Mouse (Mus musculus) kidney, postnatal 0 days (tissue): Measurements from ENCODE around the gene Ifnar2. TPM values are rescaled to one million over a fixed set of nuclear protein-coding genes. Genes with fewer than 3 reads are reported as not detected.

Experiments used
- ATAC-seq: fragments of 200-750 bp; cut with Nextera tagmentation; replicated peaks from 2 replicates; pipeline ENCODE4 v1.8.0; 2017; ENCODE audit warnings: low read depth, moderate number of reproducible peaks, moderate TSS enrichment, moderate library complexity; ENCODE audit not compliant: low FRiP score
- DNase-seq: peaks from one replicate; pipeline ENCODE4 v3.0.0-alpha.2; 2016; ENCODE audit warnings: low spot score
- H3K27ac ChIP-seq: fragments of 300-500 bp; sonication (generic); 2 replicates; pipeline ENCODE4 v1.5.1; 2014; ENCODE audit warnings: mild to moderate bottlenecking
- H3K27me3 ChIP-seq: fragments of 300-500 bp; sonication (generic); 2 replicates; pipeline ENCODE4 v1.6.1; 2014; ENCODE audit warnings: low read length, mixed read lengths; ENCODE audit not compliant: insufficient read depth
- H3K36me3 ChIP-seq: fragments of 300-500 bp; sonication (generic); 2 replicates; pipeline ENCODE4 v1.6.1; 2014; ENCODE audit warnings: low read length, mixed read lengths; ENCODE audit not compliant: insufficient read depth
- H3K4me1 ChIP-seq: fragments of 300-500 bp; sonication (generic); replicated peaks from 2 replicates; pipeline ENCODE4 v1.6.1; 2014; ENCODE audit warnings: antibody characterized with exemption, low read length, mixed read lengths; ENCODE audit not compliant: insufficient read depth
- H3K4me2 ChIP-seq: fragments of 300-500 bp; sonication (generic); 2 replicates; pipeline ENCODE4 v1.6.1; 2014; ENCODE audit warnings: mild to moderate bottlenecking, low read length, moderate library complexity, mixed read lengths
- H3K4me3 ChIP-seq: fragments of 300-500 bp; sonication (generic); replicated peaks from 2 replicates; pipeline ENCODE4 v1.5.1; 2014; ENCODE audit warnings: low read depth, low read length
- H3K9ac ChIP-seq: fragments of 300-500 bp; sonication (generic); 2 replicates; pipeline ENCODE4 v1.6.1; 2014; ENCODE audit warnings: low read depth, low read length
- H3K9me3 ChIP-seq: fragments of 300-500 bp; sonication (generic); replicated peaks from 2 replicates; pipeline ENCODE4 v1.6.1; 2016; ENCODE audit warnings: low read length, inconsistent platforms, mixed read lengths
- CTCF ChIP-seq: IDR thresholded peaks from 2 replicates; pipeline ENCODE4 v1.5.1; 2016; ENCODE audit warnings: antibody characterized with exemption, low read depth, mild to moderate bottlenecking, moderate library complexity
- WGBS: fragments of 180-500 bp; shearing (Covaris S2); extraction: QIAGEN DNeasy Blood & Tissue Kit; methylation state at CpG from one replicate; pipeline ENCODE4 v1.1.7; 2014; 5-methylcytosine and 5-hydroxymethylcytosine counted together
- polyA plus RNA-seq: library from polyadenylated mRNA; unstranded; fragments of >200 nt; fragmentation: Nextera tagmentation; extraction: Ambion mirVana; gene quantifications from 2 replicates; pipeline ENCODE4 v1.2.1, GENCODE M21; 2015

The Ifnar2 gene
- polyA plus RNA-seq, 1 experiment from 2014 or later: 60.7 TPM

- TF ChIP-seq CTCF: no peak
These were observed 53.2 kb downstream of the Ifnar2 start for GRCm38 (mm10) chr16:91425816-91426215.

GRCm38 (mm10) chr16:91426586-91426985 is 54.0 kb downstream of the Ifnar2 start:
- Histone ChIP-seq H3K36me3 (peaks cover 41% of the 10 kb centered on the region), H3K4me3 (no peak overlapping the region), H3K4me2 (no peak overlapping the region), H3K27ac (no peak overlapping the region), H3K4me1 (no peaks in the 10 kb centered on the region), H3K9ac (no peak overlapping the region), H3K9me3 (no peaks in the 10 kb centered on the region), H3K27me3 (no peaks in the 10 kb centered on the region)
- 69% methylated on average over 4 of the region's 4 CpGs for WGBS
- no peak for ATAC-seq
- DNase-seq: no peak
- TF ChIP-seq CTCF: no peak

More at GRCm38 (mm10) chr16:91425816-91426215, 53.2 kb downstream of the Ifnar2 start:
- ATAC-seq (no peak), DNase-seq (no peak)
- H3K36me3 ChIP-seq: peaks cover 43% of the 10 kb centered on the region
- H3K4me3 ChIP-seq: no peak overlapping the region
- no peaks in the 10 kb centered on the region for H3K4me1 ChIP-seq
- no peak overlapping the region for H3K27ac ChIP-seq
- whole genome bisulfite sequencing: 96% methylated on average over 6 of the region's 6 CpGs
- no peaks in the 10 kb centered on the region for H3K27me3 ChIP-seq
- no peaks in the 10 kb centered on the region for H3K9me3 ChIP-seq
- H3K4me2 ChIP-seq: no peak overlapping the region
- no peak overlapping the region for H3K9ac ChIP-seq

GRCm38 (mm10) chr16:91427461-91427860 is 54.9 kb downstream of the Ifnar2 start:
- Histone ChIP-seq H3K4me1 (no peaks in the 10 kb centered on the region), H3K4me2 (no peak overlapping the region), H3K9me3 (no peaks in the 10 kb centered on the region), H3K9ac (no peak overlapping the region), H3K27me3 (no peaks in the 10 kb centered on the region), H3K36me3 (peaks cover 35% of the 10 kb centered on the region), H3K27ac (peak overlapping the region; percentile 20; the same call in 1 of the 2 replicates), H3K4me3 (no peak overlapping the region)
- WGBS: 57% methylated on average over 5 of the region's 5 CpGs
- TF ChIP-seq CTCF: no peak
- DNase-seq (peak; percentile 31), ATAC-seq (no peak)

- TF ChIP-seq CTCF: no peak
- Histone ChIP-seq H3K4me3 (no peak overlapping the region), H3K27ac (no peak overlapping the region), H3K4me2 (no peak overlapping the region), H3K36me3 (peaks cover 32% of the 10 kb centered on the region), H3K9me3 (no peaks in the 10 kb centered on the region), H3K4me1 (no peaks in the 10 kb centered on the region), H3K27me3 (no peaks in the 10 kb centered on the region), H3K9ac (no peak overlapping the region)
- DNase-seq: peak; percentile 44
- 43% methylated on average over 8 of the region's 8 CpGs for WGBS
- no peak; the same call in 1 of the 2 replicates for ATAC-seq
These were observed 55.8 kb downstream of the Ifnar2 start for GRCm38 (mm10) chr16:91428259-91428865.

GRCm38 (mm10) chr16:91432720-91433328 is 60.2 kb downstream of the Ifnar2 start:
- no peaks in the 10 kb centered on the region for H3K36me3 ChIP-seq
- 46% methylated on average over 5 of the region's 5 CpGs for WGBS
- H3K9ac ChIP-seq: no peak overlapping the region
- DNase-seq (no peak), ATAC-seq (no peak)
- no peaks in the 10 kb centered on the region for H3K27me3 ChIP-seq
- no peak overlapping the region for H3K4me3 ChIP-seq
- no peaks in the 10 kb centered on the region for H3K4me1 ChIP-seq
- no peak for TF ChIP-seq CTCF
- H3K27ac ChIP-seq: no peak overlapping the region
- no peak overlapping the region for H3K4me2 ChIP-seq
- H3K9me3 ChIP-seq: no peaks in the 10 kb centered on the region

- Histone ChIP-seq H3K27me3 (no peaks in the 10 kb centered on the region), H3K36me3 (no peaks in the 10 kb centered on the region), H3K4me2 (no peak overlapping the region), H3K4me1 (no peaks in the 10 kb centered on the region), H3K27ac (no peak overlapping the region), H3K9me3 (no peaks in the 10 kb centered on the region), H3K4me3 (no peak overlapping the region), H3K9ac (no peak overlapping the region)
- no peak for TF ChIP-seq CTCF
- no peak for ATAC-seq
- WGBS: 53% methylated on average over 8 of the region's 8 CpGs
- DNase-seq: no peak
These were observed 60.8 kb downstream of the Ifnar2 start for GRCm38 (mm10) chr16:91433329-91433933.
